Mouse (Mus musculus): ENCODE results near the gene Fbxl12. TPM values are rescaled to one million over a fixed set of nuclear protein-coding genes. Genes with fewer than 3 reads are reported as not detected.
"Not testable (repeated sequence)": the region's sequence is repeated elsewhere in the genome, so short reads cannot be mapped to it uniquely, and the experiment has no call there.

The Fbxl12 gene
- total RNA-seq (2021), result 15.3 and 18.7 TPM in 2 replicates
- long read RNA-seq, experiment 1, partial matches to known transcripts, result 0 of 13 reads
- long read RNA-seq, experiment 1, other reads (novel, unspliced or antisense), result 5 of 13 reads
- long read RNA-seq, experiment 2, partial matches to known transcripts, result 0 of 4 reads
- long read RNA-seq, experiment 2, other reads (novel, unspliced or antisense), result 0 of 4 reads

- DNase-seq, result peak; percentile 88
Measured at GRCm38 (mm10) chr9:20644360-20645081, at the start of gene Fbxl12. TSS of gene Fbxl12 (minus strand) at chr9:20644767.

DNA sequence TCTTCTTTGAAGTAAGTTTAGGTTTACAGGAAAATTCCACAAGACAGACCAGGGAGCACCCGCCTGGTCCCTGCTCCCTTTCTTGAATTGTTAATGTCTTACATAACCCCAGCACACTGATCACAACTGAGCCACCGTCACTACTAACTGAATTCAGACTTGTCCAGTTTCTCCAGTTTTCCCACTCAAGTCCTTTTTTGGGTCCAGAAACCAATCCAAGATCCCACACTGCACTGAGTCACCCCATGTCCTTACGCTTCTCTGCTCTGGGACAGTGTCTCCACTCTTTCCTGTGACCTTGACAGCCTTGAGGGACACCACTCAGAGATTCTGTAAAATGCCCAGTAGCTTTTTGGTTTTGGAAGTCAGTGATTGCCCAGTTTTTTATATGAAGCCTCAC lies 48.3 kb upstream of the Fbxl12 start:
- peak; percentile 29 for DNase-seq

- DNase-seq, result not testable (repeated sequence)
Measured at GRCm38 (mm10) chr9:20690449-20690848, 45.9 kb upstream of the Fbxl12 start.

GRCm38 (mm10) chr9:20689913-20690312 lies 45.3 kb upstream of the Fbxl12 start:
- DNase-seq, result no peak

GRCm38 (mm10) chr9:20689403-20689802 lies 44.8 kb upstream of the Fbxl12 start:
- DNase-seq, result no peak

DNA sequence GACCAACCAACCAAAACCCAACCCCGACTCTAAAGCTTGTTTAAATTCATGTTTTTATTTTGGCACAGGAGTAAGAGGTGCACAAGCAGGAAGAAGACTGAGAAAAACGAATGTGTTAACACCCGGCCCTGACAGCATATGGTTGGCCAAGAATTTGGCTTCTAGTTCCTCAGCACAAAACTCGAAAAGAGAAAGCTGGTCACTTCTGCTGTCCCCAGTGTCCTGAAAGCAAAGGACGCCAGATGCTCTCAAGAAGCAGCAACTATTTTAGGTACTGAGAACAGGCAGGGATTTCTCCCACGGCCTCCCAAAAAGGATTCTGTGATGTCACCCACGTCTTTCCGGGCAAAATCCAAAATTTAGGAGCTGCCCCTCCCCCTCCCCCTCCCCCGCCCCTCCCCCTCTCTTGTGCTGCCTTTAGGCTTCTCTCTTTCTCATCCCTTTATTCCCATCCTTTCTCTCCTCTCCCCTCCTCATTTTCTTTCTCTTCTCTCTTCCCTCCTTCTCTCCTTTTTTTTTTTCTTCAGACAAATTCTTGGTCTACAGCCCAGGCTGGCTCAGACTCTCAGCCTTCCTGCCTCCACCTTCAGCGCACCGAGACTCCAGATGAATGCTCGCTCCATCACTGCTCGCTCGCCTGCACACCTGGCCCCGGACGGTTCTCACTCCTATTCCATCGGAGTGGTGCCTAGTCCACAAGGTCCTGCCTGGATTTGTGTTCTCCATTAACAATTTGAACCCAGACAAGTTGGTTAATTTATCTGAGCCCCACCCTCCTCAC lies 40.7 kb upstream of the Fbxl12 start:
- DNase-seq, result no peak

- DNase-seq, result no peak
Measured at GRCm38 (mm10) chr9:20682389-20682722, 37.8 kb upstream of the Fbxl12 start.

DNA sequence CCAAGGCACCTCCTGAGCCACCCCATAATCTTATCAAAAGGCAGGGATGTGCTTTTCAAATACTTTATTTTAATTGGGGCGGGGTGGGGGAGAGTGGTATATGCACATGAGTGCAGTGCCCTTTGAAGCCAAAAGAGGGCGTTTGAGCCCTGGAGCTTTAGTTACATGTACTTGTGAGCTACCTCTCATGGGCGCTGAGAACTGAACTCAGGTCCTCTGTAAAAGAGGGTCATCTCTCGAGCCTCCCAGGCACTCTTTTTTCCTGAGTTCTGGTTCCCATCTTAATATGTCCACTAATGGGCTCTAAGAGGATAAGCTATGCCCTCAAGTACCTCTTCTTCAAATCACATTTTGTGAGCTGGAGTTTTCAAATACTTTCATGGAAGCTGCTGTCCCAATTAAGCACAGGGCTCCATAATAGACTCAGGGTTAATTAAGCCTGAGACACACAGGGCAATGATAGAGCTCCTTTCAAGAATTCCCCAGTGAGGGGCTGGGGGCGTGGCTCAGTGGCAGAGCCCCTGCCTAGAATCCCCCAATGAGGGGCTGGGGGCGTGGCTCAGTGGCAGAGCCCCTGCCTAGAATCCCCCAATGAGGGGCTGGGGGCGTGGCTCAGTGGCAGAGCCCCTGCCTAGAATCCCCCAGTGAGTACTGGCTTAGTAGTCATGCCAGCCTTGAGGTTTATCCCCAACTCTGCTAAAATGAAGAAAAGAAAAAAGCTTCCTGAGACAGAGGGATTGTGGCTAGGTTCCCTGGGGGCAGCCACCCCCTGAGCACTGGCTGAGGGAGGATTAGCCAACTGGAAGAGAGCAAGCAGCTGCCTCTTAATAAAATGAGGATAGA lies 37.2 kb upstream of the Fbxl12 start:
- no peak for DNase-seq

DNA sequence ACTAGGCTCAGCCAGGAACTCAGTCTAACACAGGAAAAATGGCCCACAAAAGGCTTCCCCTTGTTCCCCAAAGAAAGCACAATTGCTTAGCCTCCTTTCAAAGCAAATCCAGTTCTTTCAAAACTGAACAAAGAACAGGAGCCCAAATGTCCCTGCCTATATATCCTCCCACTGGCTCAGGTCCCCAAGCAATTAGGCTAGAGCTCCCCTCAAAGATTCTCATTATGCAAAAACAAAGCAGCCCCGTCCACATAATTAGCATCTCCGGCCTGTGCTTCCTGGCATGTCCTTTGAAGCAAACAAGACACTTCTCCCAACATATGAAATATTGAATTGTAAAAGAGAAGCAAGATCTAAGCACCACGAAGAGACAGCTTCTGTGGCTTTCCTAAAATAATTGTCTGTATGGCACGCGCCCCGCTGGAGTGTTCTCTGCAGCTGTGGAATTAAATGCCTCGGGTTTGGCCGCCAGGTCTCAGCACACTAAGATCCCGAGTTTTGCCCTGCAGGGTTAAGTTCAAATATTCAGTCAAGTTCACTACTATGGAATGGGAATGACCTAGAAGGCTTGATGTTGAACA lies 35.9 kb upstream of the Fbxl12 start:
- no peak for DNase-seq

DNA sequence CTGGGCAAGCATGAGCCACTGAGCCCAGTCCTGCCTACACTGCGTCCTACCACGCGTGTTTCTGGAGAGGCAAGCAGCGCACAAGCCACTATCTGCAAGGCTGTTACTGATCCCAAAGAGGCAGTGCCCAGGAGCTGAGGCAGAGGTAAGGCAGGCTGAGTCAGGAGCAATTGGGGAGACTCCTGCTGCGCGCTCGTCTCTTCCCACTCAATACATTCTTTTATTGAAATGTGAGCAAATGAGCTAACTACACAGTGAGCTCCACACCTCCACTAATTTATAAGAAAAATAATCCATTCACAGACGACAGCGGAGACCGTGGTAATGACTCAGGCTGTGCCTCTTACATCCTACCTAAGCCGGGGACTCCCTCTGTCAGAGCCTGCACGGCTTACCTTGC lies 33.3 kb upstream of the Fbxl12 start:
- no peak for DNase-seq

GRCm38 (mm10) chr9:20672047-20672446 lies 27.5 kb upstream of the Fbxl12 start:
- no peak for DNase-seq

DNA sequence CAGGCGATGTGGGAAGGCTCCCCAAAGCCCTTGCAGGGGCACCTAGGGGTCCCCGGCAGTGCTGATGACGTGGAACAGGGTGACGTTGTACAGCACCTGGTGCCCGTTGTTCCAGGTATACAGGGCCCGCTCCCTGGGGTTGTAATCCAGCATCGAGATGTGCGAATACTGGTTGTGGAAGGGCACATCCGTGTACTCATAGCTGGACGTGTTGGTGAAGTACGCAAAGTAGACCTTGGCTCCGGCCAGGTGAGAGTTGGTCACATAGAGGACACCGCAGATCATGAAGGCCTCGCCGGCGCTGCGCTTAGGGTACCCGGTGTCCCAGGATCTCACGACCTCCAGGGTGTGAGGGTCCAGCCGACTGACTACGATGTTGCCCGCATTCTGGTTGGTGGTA lies 23.5 kb upstream of the Fbxl12 start:
- no peak for DNase-seq

GRCm38 (mm10) chr9:20666510-20667034 lies 22.0 kb upstream of the Fbxl12 start:
- DNase-seq, result no peak

DNA sequence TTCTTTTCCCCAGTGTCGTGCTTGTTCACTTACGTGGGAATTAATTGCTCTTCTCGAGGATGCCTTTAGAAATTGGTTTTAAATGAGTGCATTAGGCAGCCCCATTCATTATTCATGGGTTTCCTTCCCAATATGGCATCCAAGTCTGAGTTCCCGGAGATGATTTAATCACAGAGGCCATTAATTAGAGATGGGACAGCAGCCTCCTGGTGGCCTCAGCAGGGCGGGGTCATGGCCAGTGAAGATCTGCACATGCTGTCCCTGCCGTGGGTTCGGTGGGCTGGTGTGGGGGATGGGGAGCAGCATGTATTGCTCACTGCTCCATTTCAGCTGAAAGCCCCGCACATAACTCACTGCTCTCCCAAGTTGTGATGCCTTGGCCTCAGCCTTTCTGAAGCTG lies 21.4 kb upstream of the Fbxl12 start:
- DNase-seq, result no peak

- DNase-seq, result no peak
Measured at GRCm38 (mm10) chr9:20664982-20665637, 20.5 kb upstream of the Fbxl12 start.

- DNase-seq, result no peak
Measured at GRCm38 (mm10) chr9:20664366-20664765, 19.8 kb upstream of the Fbxl12 start.

GRCm38 (mm10) chr9:20663956-20664355 lies 19.4 kb upstream of the Fbxl12 start:
- no peak for DNase-seq

- no peak for DNase-seq
Measured at GRCm38 (mm10) chr9:20662874-20663273, 18.3 kb upstream of the Fbxl12 start.

DNA sequence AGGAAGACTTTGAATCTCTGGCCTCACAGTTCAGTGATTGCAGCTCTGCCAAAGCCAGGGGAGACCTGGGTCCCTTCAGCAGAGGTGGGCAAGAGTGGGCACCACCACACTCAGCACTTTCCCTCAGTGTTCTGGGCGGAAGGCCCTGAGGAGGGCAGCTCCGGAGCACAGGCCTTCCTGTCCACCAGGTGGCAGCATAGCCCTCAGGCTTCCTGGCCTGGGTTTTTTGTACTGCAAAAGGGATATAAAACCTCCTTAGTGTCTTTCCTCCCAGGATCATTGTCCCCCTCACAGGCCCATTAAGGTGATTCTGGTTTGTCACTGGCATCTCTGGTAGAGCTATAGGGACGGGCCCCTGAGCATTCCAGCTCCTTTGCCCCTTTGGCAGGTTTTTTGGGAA lies 17.8 kb upstream of the Fbxl12 start:
- DNase-seq, result peak; percentile 84

- DNase-seq, result peak; percentile 75
Measured at GRCm38 (mm10) chr9:20657546-20657945, 13.0 kb upstream of the Fbxl12 start.

- DNase-seq, result no peak
Measured at GRCm38 (mm10) chr9:20653859-20654258, 9.3 kb upstream of the Fbxl12 start.

Measured in adrenal gland, postnatal 14 days (tissue).